Mouse (Mus musculus) testis, adult 2 months (tissue): ENCODE measurements around the gene Zdhhc21.

Experiments used
- CTCF ChIP-seq: fragments of 200-500 bp; IDR thresholded peaks from 2 replicates; pipeline ENCODE4 v1.5.1; 2012; ENCODE audit warnings: low read depth, mild to moderate bottlenecking, inconsistent platforms, low read length, moderate library complexity; ENCODE audit not compliant: control insufficient read depth, insufficient read depth, insufficient replicate concordance
- POLR2A ChIP-seq: fragments of 200-500 bp; IDR thresholded peaks from 2 replicates; pipeline ENCODE4 v1.6.1; 2012; ENCODE audit warnings: low read depth, mild to moderate bottlenecking, inconsistent platforms, low read length, moderate library complexity; ENCODE audit not compliant: control insufficient read depth

DNA sequence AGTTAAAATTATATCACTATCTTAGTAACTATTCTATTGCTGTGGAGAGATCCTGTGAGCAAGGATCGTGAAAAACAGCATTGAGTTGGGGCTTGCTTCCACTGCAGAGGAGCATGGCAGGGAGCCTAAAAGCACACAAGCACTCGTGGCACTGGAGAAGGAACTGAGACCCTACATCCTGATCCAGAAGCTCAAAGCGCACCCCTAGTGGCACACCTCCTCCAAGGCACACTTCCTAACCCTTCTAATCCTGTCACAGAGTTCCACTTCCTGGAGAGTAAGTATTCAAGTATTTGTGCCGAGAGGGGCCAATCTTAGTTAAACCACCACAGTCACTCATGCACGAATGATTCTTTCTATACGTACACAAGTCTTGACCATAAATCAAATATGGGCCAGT lies 46.4 kb downstream of the Zdhhc21 start:
- TF ChIP-seq CTCF (no peak), POLR2A (no peak)
